Mouse (Mus musculus) midbrain, embryonic 14.5 days (tissue): ENCODE results near the gene Agtr1b. TPM values are rescaled to one million over a fixed set of nuclear protein-coding genes. Genes with fewer than 3 reads are reported as not detected.

ENCODE experiments used
- ATAC-seq: fragments of 200-750 bp; cut with Nextera tagmentation; 2 replicates; pipeline ENCODE4 v1.8.0; 2017; ENCODE audit warnings: moderate number of reproducible peaks, moderate library complexity; ENCODE audit not compliant: low FRiP score, low TSS enrichment
- DNase-seq: peaks from one replicate; pipeline ENCODE4 v3.0.0-alpha.2; 2015
- H3K27ac ChIP-seq: fragments of 300-500 bp; sonication (generic); replicated peaks from 2 replicates; pipeline ENCODE4 v1.5.1; 2014; ENCODE audit warnings: mild to moderate bottlenecking, low read depth, low read length, moderate library complexity
- H3K27me3 ChIP-seq: fragments of 300-500 bp; sonication (generic); 2 replicates; pipeline ENCODE4 v1.6.1; 2014; ENCODE audit warnings: low read length, control low read depth, mixed read lengths; ENCODE audit not compliant: control insufficient read depth, insufficient read depth
- H3K36me3 ChIP-seq: fragments of 300-500 bp; sonication (generic); 2 replicates; pipeline ENCODE4 v1.6.1; 2014; ENCODE audit warnings: low read length, control low read depth; ENCODE audit not compliant: control insufficient read depth, insufficient read depth
- H3K4me1 ChIP-seq: fragments of 300-500 bp; sonication (generic); 2 replicates; pipeline ENCODE4 v1.6.1; 2014; ENCODE audit warnings: mild to moderate bottlenecking, antibody characterized with exemption, low read length, control low read depth; ENCODE audit not compliant: control insufficient read depth, insufficient read depth
- H3K4me2 ChIP-seq: fragments of 300-500 bp; sonication (generic); 2 replicates; pipeline ENCODE4 v1.6.1; 2014; ENCODE audit warnings: mild to moderate bottlenecking, low read length, moderate library complexity
- H3K4me3 ChIP-seq: fragments of 300-500 bp; sonication (generic); replicated peaks from 2 replicates; pipeline ENCODE4 v1.5.1; 2014; ENCODE audit warnings: low read depth, low read length
- H3K9ac ChIP-seq: fragments of 300-500 bp; sonication (generic); replicated peaks from 2 replicates; pipeline ENCODE4 v1.6.1; 2014; ENCODE audit warnings: mild to moderate bottlenecking, low read length, moderate library complexity
- H3K9me3 ChIP-seq: fragments of 300-500 bp; sonication (generic); 2 replicates; pipeline ENCODE4 v1.6.1; 2016; ENCODE audit warnings: low read length, control low read depth, mixed read lengths; ENCODE audit not compliant: control insufficient read depth
- WGBS: fragments of 180-500 bp; shearing (Covaris S2); extraction: QIAGEN DNeasy Blood & Tissue Kit; methylation state at CpG from one replicate; pipeline ENCODE4 v1.1.7; 2014; 5-methylcytosine and 5-hydroxymethylcytosine counted together
- polyA plus RNA-seq: library from polyadenylated mRNA; unstranded; fragments of >200 nt; fragmentation: Nextera tagmentation; extraction: Ambion mirVana; gene quantifications from 2 replicates; pipeline ENCODE4 v1.2.1, GENCODE M21; 2014

Gene Agtr1b
- polyA plus RNA-seq, 1 experiment from 2014 or later, result not detected

GRCm38 (mm10) chr3:20304758-20305352 lies 62.1 kb downstream of the Agtr1b start:
- DNase-seq (no peak), ATAC-seq (no peak)
- H3K9ac ChIP-seq, result no peak overlapping the region
- H3K27me3 ChIP-seq, result no peaks in the 10 kb centered on the region
- H3K9me3 ChIP-seq, result no peaks in the 10 kb centered on the region
- 66% methylated on average over 2 of the region's 2 CpGs for WGBS
- no peak overlapping the region for H3K4me2 ChIP-seq
- H3K27ac ChIP-seq, result no peak overlapping the region
- H3K4me1 ChIP-seq, result no peaks in the 10 kb centered on the region
- H3K36me3 ChIP-seq, result no peaks in the 10 kb centered on the region
- no peak overlapping the region for H3K4me3 ChIP-seq

DNA sequence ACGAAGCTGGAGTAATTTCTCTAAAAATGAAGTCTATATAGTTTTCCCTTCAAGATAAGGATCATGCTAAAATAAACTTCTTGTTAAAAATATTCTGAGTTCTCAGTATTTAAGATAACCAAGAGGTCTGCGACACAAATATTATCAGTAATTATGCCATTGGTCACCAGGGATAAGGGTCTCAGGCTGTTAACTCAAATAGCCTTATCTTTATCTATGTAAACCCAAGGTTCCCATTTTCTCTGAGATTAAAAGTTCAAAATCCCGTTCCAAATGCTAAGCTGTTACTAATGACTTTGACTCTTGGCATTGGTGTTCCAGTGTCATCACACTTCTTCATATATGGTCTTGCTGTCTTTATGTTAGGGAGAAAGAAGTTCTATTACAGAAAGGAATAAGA lies 71.4 kb downstream of the Agtr1b start:
- H3K4me1 ChIP-seq, result no peaks in the 10 kb centered on the region
- no peaks in the 10 kb centered on the region for H3K36me3 ChIP-seq
- 82% methylated on average over 3 of the region's 3 CpGs for WGBS
- no peak overlapping the region for H3K4me2 ChIP-seq
- DNase-seq (no peak), ATAC-seq (no peak)
- H3K27ac ChIP-seq, result no peak overlapping the region
- no peaks in the 10 kb centered on the region for H3K9me3 ChIP-seq
- H3K4me3 ChIP-seq, result no peak overlapping the region
- H3K9ac ChIP-seq, result no peak overlapping the region
- H3K27me3 ChIP-seq, result no peaks in the 10 kb centered on the region

DNA sequence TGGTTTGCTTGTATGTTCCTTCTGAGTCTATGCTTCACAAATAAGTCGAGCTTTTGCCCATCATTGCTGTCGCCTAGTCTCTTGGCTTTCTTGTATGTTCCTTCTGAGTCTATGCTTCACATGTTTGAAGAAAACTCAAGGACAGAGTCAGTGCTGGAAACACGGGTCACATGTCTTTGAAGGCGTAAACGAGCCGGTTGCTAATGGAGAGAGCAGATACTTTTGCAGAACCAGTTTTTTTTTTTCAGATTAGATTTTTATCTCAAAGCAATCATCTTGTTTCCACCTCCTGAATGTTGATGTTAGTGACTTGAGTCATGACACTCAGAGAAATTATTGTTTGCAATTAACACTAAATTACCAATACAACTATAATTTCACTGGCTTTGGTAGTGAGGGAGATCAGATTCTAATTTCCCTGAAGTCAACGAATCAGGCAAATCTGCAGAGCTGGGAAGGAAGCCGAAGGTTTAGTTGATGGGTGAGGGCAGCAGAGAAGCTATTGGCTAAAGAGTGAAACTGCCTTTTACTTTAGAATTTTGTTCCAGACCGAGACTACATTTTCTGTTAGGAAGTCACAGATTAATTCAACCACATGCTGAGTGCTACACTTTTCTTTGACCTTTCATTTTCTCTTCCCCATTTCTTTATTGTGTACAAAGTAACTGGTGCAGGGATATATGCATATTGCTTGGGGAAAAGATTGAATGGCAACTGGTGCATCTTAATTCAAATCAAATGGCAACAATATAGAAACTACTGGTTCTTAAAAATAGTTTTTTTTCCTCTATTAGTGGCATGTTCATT lies 72.2 kb downstream of the Agtr1b start:
- H3K9ac ChIP-seq, result no peak overlapping the region
- ATAC-seq, result no peak
- no peaks in the 10 kb centered on the region for H3K36me3 ChIP-seq

GRCm38 (mm10) chr3:20291370-20291769 lies 75.6 kb downstream of the Agtr1b start:
- DNase-seq (no peak), ATAC-seq (no peak)
- Histone ChIP-seq H3K4me2 (no peak overlapping the region), H3K27me3 (no peaks in the 10 kb centered on the region), H3K4me1 (no peaks in the 10 kb centered on the region), H3K36me3 (no peaks in the 10 kb centered on the region), H3K27ac (no peak overlapping the region), H3K4me3 (no peak overlapping the region), H3K9me3 (no peaks in the 10 kb centered on the region), H3K9ac (no peak overlapping the region)

More for the DNA sequence above, 72.2 kb downstream of the Agtr1b start:
- WGBS, result 83% methylated on average over 9 of the region's 9 CpGs
- H3K27ac ChIP-seq, result no peak overlapping the region
- H3K9me3 ChIP-seq, result no peaks in the 10 kb centered on the region
- no peaks in the 10 kb centered on the region for H3K4me1 ChIP-seq
- H3K4me2 ChIP-seq, result no peak overlapping the region
- no peak overlapping the region for H3K4me3 ChIP-seq
- H3K27me3 ChIP-seq, result no peaks in the 10 kb centered on the region
- no peak for DNase-seq

DNA sequence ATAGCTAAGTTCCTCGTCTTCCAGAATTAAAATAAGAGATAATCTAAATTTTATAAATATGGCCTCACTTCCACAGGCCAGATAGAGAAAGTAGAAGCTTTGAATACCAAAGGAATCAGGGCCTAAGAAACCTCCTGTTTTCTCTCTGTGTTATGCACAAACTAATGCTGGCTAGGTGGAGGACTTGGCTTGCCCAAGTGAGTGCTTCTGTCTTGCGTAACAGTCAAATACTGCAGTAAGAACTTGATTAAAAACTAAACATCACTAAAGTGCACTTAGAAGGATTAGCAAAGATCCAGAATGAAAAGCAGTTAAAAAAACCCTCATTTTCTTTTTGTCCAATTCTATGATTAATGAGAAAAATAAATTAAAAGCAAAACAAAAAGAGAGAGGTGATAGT lies 78.2 kb downstream of the Agtr1b start:
- Histone ChIP-seq H3K4me1 (no peaks in the 10 kb centered on the region), H3K9me3 (no peaks in the 10 kb centered on the region), H3K27me3 (no peaks in the 10 kb centered on the region), H3K27ac (no peak overlapping the region), H3K9ac (no peak overlapping the region), H3K4me2 (no peak overlapping the region), H3K4me3 (no peak overlapping the region), H3K36me3 (no peaks in the 10 kb centered on the region)
- ATAC-seq (no peak), DNase-seq (no peak)
- WGBS, result 91% methylated on average over 2 of the region's 2 CpGs

DNA sequence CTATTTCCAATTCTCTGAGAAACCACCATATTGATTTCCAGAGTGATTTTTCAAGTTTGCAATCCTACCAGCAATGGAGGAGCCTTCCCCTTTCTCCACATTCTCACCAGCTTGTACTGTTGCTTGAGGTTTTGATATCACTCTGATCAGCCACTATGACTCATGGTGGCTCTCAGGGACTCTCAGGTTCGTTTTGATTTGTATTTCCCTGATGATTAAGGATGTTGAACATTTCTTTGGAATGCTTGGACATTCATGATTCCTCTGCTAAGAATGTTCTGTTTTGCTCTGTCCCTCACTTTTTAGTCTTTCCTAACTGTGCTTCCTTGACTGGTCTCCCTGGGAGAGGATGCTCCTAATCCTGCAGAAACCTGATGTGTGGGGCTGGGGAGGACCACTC lies 85.2 kb downstream of the Agtr1b start:
- H3K4me2 ChIP-seq, result no peak overlapping the region
- DNase-seq (no peak), ATAC-seq (no peak)
- no peaks in the 10 kb centered on the region for H3K4me1 ChIP-seq
- H3K9me3 ChIP-seq, result no peaks in the 10 kb centered on the region
- H3K27me3 ChIP-seq, result no peaks in the 10 kb centered on the region
- WGBS, result 73% methylated on average over 1 of the region's 1 CpGs
- no peak overlapping the region for H3K9ac ChIP-seq
- no peak overlapping the region for H3K4me3 ChIP-seq
- no peaks in the 10 kb centered on the region for H3K36me3 ChIP-seq
- no peak overlapping the region for H3K27ac ChIP-seq

- no peaks in the 10 kb centered on the region for H3K9me3 ChIP-seq
- no peak within 1 kb of the TSS for H3K27ac ChIP-seq
- no peak within 1 kb of the TSS for H3K9ac ChIP-seq
- H3K27me3 ChIP-seq, result no peaks in the 10 kb centered on the region
- no peak within 1 kb of the TSS for H3K4me2 ChIP-seq
- 88% methylated on average over 3 of the region's 3 CpGs for WGBS
- no peaks in the 10 kb centered on the region for H3K4me1 ChIP-seq
- ATAC-seq (no peak), DNase-seq (no peak)
- H3K36me3 ChIP-seq, result no peaks in the 10 kb centered on the region
- H3K4me3 ChIP-seq, result no peak within 1 kb of the TSS
These were observed 91.3 kb downstream of the Agtr1b start, which contains the start of gene Cpb1 for GRCm38 (mm10) chr3:20275633-20276032. TSS of gene Cpb1 (minus strand) at chr3:20275733.
